Mouse (Mus musculus) ES-E14 (cell line): Measurements from ENCODE around the gene B230217C12Rik. TPM values are rescaled to one million over a fixed set of nuclear protein-coding genes. Genes with fewer than 3 reads are reported as not detected.

Experiments used
- DNase-seq: peaks from one replicate; pipeline ENCODE4 v3.0.0-alpha.2; 2013; ENCODE audit warnings: low read depth, low spot score
- H3K27ac ChIP-seq: 2 replicates; pipeline ENCODE4 v1.5.1; 2012; ENCODE audit warnings: low read depth, mild to moderate bottlenecking, low read length, moderate library complexity, mixed read lengths; ENCODE audit not compliant: poor library complexity, insufficient read depth, severe bottlenecking
- H3K36me3 ChIP-seq: 2 replicates; pipeline ENCODE4 v1.6.1; 2012; ENCODE audit warnings: mild to moderate bottlenecking, low read length, moderate library complexity, mixed read lengths; ENCODE audit not compliant: control insufficient read depth, poor library complexity, insufficient read depth, severe bottlenecking
- H3K4me1 ChIP-seq, 2 experiments: fragments of 150-350 bp in 1 of 2; sonication (generic) in 1 of 2; 2 replicates each; pipeline ENCODE4 v1.6.1; 2012; ENCODE audit warnings: low read length in 2 of 2, mild to moderate bottlenecking in 1 of 2, mixed read lengths in 1 of 2; ENCODE audit not compliant: control insufficient read depth in 2 of 2, insufficient read depth in 2 of 2, poor library complexity in 1 of 2
- H3K4me3 ChIP-seq, 2 experiments: fragments of 150-350 bp in 1 of 2; sonication (generic) in 1 of 2; 2 replicates each; pipeline ENCODE4 v1.5.1; 2012; ENCODE audit warnings: low read length in 2 of 2, low read depth in 1 of 2, mild to moderate bottlenecking in 1 of 2, mixed read lengths in 1 of 2; ENCODE audit not compliant: insufficient read depth in 1 of 2, poor library complexity in 1 of 2, severe bottlenecking in 1 of 2
- H3K9ac ChIP-seq: 2 replicates; pipeline ENCODE4 v1.6.1; 2012; ENCODE audit warnings: low read depth, mild to moderate bottlenecking, low read length, mixed read lengths; ENCODE audit not compliant: poor library complexity, insufficient read depth, severe bottlenecking
- H3K9me3 ChIP-seq: fragments of 150-350 bp; sonication (generic); 2 replicates; pipeline ENCODE4 v1.6.1; 2012; ENCODE audit warnings: low read depth, mild to moderate bottlenecking, low read length; ENCODE audit not compliant: control insufficient read depth, insufficient read depth
- CHD2 ChIP-seq: IDR thresholded peaks from 2 replicates; pipeline ENCODE4 v1.6.1; 2014; ENCODE audit warnings: mild to moderate bottlenecking, low read depth, low read length, inconsistent platforms
- HCFC1 ChIP-seq: IDR thresholded peaks from 2 replicates; pipeline ENCODE4 v1.6.1; 2012; ENCODE audit warnings: low read length, inconsistent platforms, borderline replicate concordance; ENCODE audit not compliant: insufficient read depth
- MAFK ChIP-seq: IDR thresholded peaks from 2 replicates; pipeline ENCODE4 v1.6.1; 2014; ENCODE audit warnings: mild to moderate bottlenecking, low read depth, low read length, inconsistent platforms; ENCODE audit not compliant: insufficient read depth
- ZC3H11A ChIP-seq: IDR thresholded peaks from 2 replicates; pipeline ENCODE4 v1.6.1; 2012; ENCODE audit warnings: low read depth, mild to moderate bottlenecking, inconsistent platforms, low read length, borderline replicate concordance
- ZNF384 ChIP-seq: IDR thresholded peaks from 2 replicates; pipeline ENCODE4 v1.6.1; 2012; ENCODE audit warnings: low read depth, low read length, inconsistent platforms
- in situ Hi-C, 2 experiments: fragments of 600-800 bp; cut with MboI; formaldehyde crosslinking; loops; one replicate each; pipeline ENCODE4 v1.15.1; 2025; ENCODE audit warnings: low sequenced_read_pairs in 2 of 2, inconsistent platforms in 1 of 2; ENCODE audit not compliant: unreplicated experiment in 2 of 2
- total RNA-seq: library from RNA; depleted of rRNA; stranded (reverse); fragments of 300-350 nt; gene quantifications from 2 replicates; pipeline ENCODE4 v1.2.3, GENCODE M21; 2012

Gene B230217C12Rik
- total RNA-seq, 1 experiment, result 4.1 TPM

- no peak overlapping the region for H3K9ac ChIP-seq
- in situ Hi-C loops, result no loop called here
- no peak for TF ChIP-seq HCFC1
- TF ChIP-seq ZC3H11A, result no peak
- TF ChIP-seq ZNF384, result no peak
- TF ChIP-seq MAFK, result no peak
- TF ChIP-seq CHD2, result no peak
These were observed 33.8 kb downstream of the B230217C12Rik start for GRCm38 (mm10) chr11:97874396-97874795.

GRCm38 (mm10) chr11:97877341-97877740 lies 36.8 kb downstream of the B230217C12Rik start:
- no peak overlapping the region for H3K27ac ChIP-seq
- in situ Hi-C loops, result no loop called here
- H3K9ac ChIP-seq, result no peak overlapping the region
- no peaks in the 10 kb centered on the region for H3K9me3 ChIP-seq
- no peak overlapping the region for H3K4me3 ChIP-seq
- H3K36me3 ChIP-seq, result no peaks in the 10 kb centered on the region
- TF ChIP-seq HCFC1 (no peak), ZC3H11A (no peak), CHD2 (no peak), MAFK (no peak), ZNF384 (no peak)
- H3K4me1 ChIP-seq, result no peaks in the 10 kb centered on the region
- DNase-seq, result no peak

More at GRCm38 (mm10) chr11:97874396-97874795, 33.8 kb downstream of the B230217C12Rik start:
- H3K27ac ChIP-seq, result no peak overlapping the region
- DNase-seq, result no peak
- H3K36me3 ChIP-seq, result no peaks in the 10 kb centered on the region
- no peaks in the 10 kb centered on the region for H3K4me1 ChIP-seq
- no peak overlapping the region for H3K4me3 ChIP-seq
- no peaks in the 10 kb centered on the region for H3K9me3 ChIP-seq

- Histone ChIP-seq H3K4me3 (no peak overlapping the region), H3K4me1 (no peaks in the 10 kb centered on the region), H3K36me3 (no peaks in the 10 kb centered on the region), H3K9me3 (no peaks in the 10 kb centered on the region), H3K27ac (no peak overlapping the region), H3K9ac (no peak overlapping the region)
- no peak for TF ChIP-seq CHD2
- no peak for TF ChIP-seq MAFK
- TF ChIP-seq HCFC1, result no peak
- TF ChIP-seq ZC3H11A, result no peak
- no peak for TF ChIP-seq ZNF384
- DNase-seq, result no peak
- in situ Hi-C loops, result no loop called here
These were observed 39.8 kb downstream of the B230217C12Rik start for GRCm38 (mm10) chr11:97880362-97880761.

GRCm38 (mm10) chr11:97883542-97883917 lies 43.0 kb downstream of the B230217C12Rik start:
- no peak for TF ChIP-seq HCFC1
- no peak for TF ChIP-seq ZNF384
- TF ChIP-seq CHD2, result peak; percentile 50; the same call in 1 of the 2 replicates
- in situ Hi-C loops, result no loop called here

More at GRCm38 (mm10) chr11:97883542-97883917, 43.0 kb downstream of the B230217C12Rik start:
- peak overlapping the region; percentile 95 for H3K27ac ChIP-seq
- H3K4me3 ChIP-seq, result peak overlapping the region; percentile 71 to 92
- no peaks in the 10 kb centered on the region for H3K9me3 ChIP-seq
- no peaks in the 10 kb centered on the region for H3K4me1 ChIP-seq
- DNase-seq, result peak; percentile 90
- peak overlapping the region; percentile 79 for H3K9ac ChIP-seq
- H3K36me3 ChIP-seq, result peaks cover under 1% of the 10 kb centered on the region; the same call in 1 of the 2 replicates
